Mouse (Mus musculus) heart, embryonic 14.5 days (tissue): ENCODE measurements around the gene Iqcj. TPM values are rescaled to one million over a fixed set of nuclear protein-coding genes. Genes with fewer than 3 reads are reported as not detected.

Experiments
- ATAC-seq: fragments of 200-750 bp; cut with Nextera tagmentation; 2 replicates; pipeline ENCODE4 v1.8.0; 2017; ENCODE audit warnings: low read depth, moderate TSS enrichment; ENCODE audit not compliant: insufficient number of reproducible peaks, insufficient read depth, low FRiP score
- H3K27ac ChIP-seq, 2 experiments: fragments of 200-500 bp in 1 of 2; fragments of 300-500 bp in 1 of 2; sonication (generic) in 1 of 2; replicated peaks in 1 of 2; 2 replicates each; pipeline ENCODE4 v1.5.1; 2012 to 2014; ENCODE audit warnings: low read depth in 2 of 2, low read length in 2 of 2, control low read depth in 1 of 2, mild to moderate bottlenecking in 1 of 2, mixed read lengths in 1 of 2; ENCODE audit not compliant: control insufficient read depth in 1 of 2, insufficient read depth in 1 of 2
- H3K27me3 ChIP-seq: fragments of 300-500 bp; sonication (generic); 2 replicates; pipeline ENCODE4 v1.6.1; 2014; ENCODE audit warnings: mild to moderate bottlenecking, low read length, control low read depth; ENCODE audit not compliant: control insufficient read depth, insufficient read depth
- H3K36me3 ChIP-seq: fragments of 300-500 bp; sonication (generic); 2 replicates; pipeline ENCODE4 v1.6.1; 2014; ENCODE audit warnings: mild to moderate bottlenecking, control low read depth, low read length, mixed read lengths; ENCODE audit not compliant: control insufficient read depth, insufficient read depth
- H3K4me1 ChIP-seq, 2 experiments: fragments of 200-500 bp in 1 of 2; fragments of 300-500 bp in 1 of 2; sonication (generic) in 1 of 2; 2 replicates each; pipeline ENCODE4 v1.6.1; 2012 to 2014; ENCODE audit warnings: low read length in 2 of 2, control low read depth in 1 of 2, mixed read lengths in 1 of 2; ENCODE audit not compliant: control insufficient read depth in 2 of 2, insufficient read depth in 2 of 2
- H3K4me2 ChIP-seq: fragments of 300-500 bp; sonication (generic); 2 replicates; pipeline ENCODE4 v1.6.1; 2014; ENCODE audit warnings: mild to moderate bottlenecking, low read length
- H3K4me3 ChIP-seq, 2 experiments: fragments of 200-500 bp in 1 of 2; fragments of 300-500 bp in 1 of 2; sonication (generic) in 1 of 2; 2 replicates each; pipeline ENCODE4 v1.5.1; 2012 to 2014; ENCODE audit warnings: low read length in 2 of 2, mild to moderate bottlenecking in 2 of 2, control low read depth in 1 of 2, low read depth in 1 of 2, moderate library complexity in 1 of 2; ENCODE audit not compliant: control insufficient read depth in 1 of 2, insufficient read depth in 1 of 2
- H3K9ac ChIP-seq: fragments of 300-500 bp; sonication (generic); 2 replicates; pipeline ENCODE4 v1.6.1; 2014; ENCODE audit warnings: mild to moderate bottlenecking, low read length
- H3K9me3 ChIP-seq: fragments of 300-500 bp; sonication (generic); 2 replicates; pipeline ENCODE4 v1.6.1; 2016; ENCODE audit warnings: low read length, control low read depth; ENCODE audit not compliant: control insufficient read depth
- WGBS: fragments of 180-500 bp; shearing (Covaris S2); extraction: QIAGEN DNeasy Blood & Tissue Kit; methylation state at CpG from one replicate; pipeline ENCODE4 v1.1.7; 2014; 5-methylcytosine and 5-hydroxymethylcytosine counted together
- polyA plus RNA-seq: library from polyadenylated mRNA; unstranded; fragments of >200 nt; fragmentation: Nextera tagmentation; extraction: Ambion mirVana; gene quantifications from 2 replicates; pipeline ENCODE4 v1.2.1, GENCODE M21; 2014

The Iqcj gene
- not detected in 2 replicates for polyA plus RNA-seq

DNA sequence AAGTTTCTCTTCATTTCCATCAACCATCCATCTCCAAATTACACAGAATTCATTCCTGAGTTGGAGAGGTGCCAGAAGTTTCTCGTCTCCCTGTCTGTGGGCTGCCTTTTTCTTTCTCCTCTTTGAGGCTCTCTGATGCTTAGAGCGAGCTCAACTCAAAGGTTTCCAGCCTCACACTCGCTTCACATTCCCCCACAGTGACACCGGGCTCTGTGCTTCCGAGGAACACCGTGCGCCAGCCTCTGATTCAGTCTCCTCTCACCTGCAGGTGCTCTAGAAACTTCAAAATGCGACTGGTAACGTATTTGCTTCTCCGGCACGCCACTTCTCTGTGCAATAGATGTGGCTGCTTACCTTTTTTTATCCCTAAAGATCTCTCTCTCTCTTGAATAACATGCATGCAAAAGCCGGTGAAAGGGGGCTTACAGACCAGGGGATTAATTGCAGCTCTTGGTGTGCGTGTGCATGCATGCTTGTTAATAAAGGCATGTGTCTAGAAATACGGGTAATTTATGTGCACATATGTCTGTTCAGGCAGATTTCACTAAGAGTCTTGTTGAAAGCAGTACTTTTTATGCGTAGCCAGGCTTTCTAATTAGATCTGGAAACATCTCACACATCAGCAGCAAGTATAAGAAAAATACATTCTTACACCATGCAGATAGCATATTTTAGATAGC lies at the start of gene Iqcj, which contains the start of gene Iqschfp:
Gene Iqcj, plus strand, starts transcription at position 195 of the 680 bp plus-strand sequence.
Gene Iqschfp, plus strand, starts transcription at position 207 of the 680 bp plus-strand sequence.
- Histone ChIP-seq H3K36me3 (no peaks in the 10 kb centered on the region), H3K4me1 (no peaks in the 10 kb centered on the region), H3K27ac (no peak within 1 kb of the TSS), H3K27me3 (no peaks in the 10 kb centered on the region), H3K9me3 (no peaks in the 10 kb centered on the region), H3K9ac (no peak within 1 kb of the TSS), H3K4me3 (no peak within 1 kb of the TSS), H3K4me2 (no peak within 1 kb of the TSS)
- ATAC-seq: no peak
- WGBS: 70% methylated on average over 15 of the region's 15 CpGs

DNA sequence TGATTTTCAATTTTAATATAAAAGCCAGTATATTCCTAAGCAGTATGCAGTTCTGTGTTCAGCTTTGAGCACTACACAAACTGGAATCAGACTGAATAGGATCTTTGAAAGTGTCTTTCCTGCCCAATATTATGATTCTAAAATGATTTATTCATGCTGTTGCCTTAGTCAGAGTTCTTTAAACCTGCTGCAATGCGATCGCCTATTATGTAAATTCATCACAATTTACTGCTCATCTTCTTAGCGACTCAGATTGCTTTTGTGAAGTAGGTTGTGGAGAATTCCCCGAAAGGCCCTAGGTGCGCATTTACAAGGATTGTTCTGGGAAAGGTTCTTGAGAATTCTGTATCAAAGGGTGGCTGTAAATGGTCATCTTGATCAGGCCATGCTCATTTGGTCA lies 39.6 kb upstream of the Iqcj start:
- Histone ChIP-seq H3K4me2 (no peak overlapping the region), H3K27me3 (no peaks in the 10 kb centered on the region), H3K4me3 (no peak overlapping the region), H3K27ac (no peak overlapping the region), H3K4me1 (no peaks in the 10 kb centered on the region), H3K36me3 (no peaks in the 10 kb centered on the region), H3K9me3 (no peaks in the 10 kb centered on the region), H3K9ac (no peak overlapping the region)
- 81% methylated on average over 5 of the region's 5 CpGs for WGBS
- ATAC-seq: no peak

DNA sequence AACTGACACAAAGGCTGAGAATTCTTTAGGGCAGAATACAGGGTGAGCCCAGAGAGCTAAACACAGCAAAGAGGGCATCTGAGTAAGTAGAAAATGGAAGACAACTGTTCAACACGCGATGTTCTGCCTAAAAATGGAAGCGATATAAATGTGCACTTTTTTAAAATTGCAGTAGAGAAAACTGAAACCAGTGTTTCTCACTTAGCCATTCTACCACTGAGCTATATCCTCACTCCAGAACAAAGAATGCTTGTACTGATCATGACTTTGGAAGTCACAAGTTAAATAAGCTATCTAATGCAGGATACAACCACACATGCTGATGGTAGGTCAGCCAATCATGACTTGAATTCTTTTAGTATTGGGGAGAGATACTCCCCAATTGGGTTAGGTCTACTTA lies 30.5 kb upstream of the Iqcj start:
- Histone ChIP-seq H3K9ac (no peak overlapping the region), H3K27ac (no peak overlapping the region), H3K36me3 (no peaks in the 10 kb centered on the region), H3K9me3 (no peaks in the 10 kb centered on the region), H3K4me3 (no peak overlapping the region), H3K27me3 (no peaks in the 10 kb centered on the region), H3K4me2 (no peak overlapping the region), H3K4me1 (no peaks in the 10 kb centered on the region)
- 77% methylated on average over 3 of the region's 3 CpGs for WGBS
- ATAC-seq: no peak

DNA sequence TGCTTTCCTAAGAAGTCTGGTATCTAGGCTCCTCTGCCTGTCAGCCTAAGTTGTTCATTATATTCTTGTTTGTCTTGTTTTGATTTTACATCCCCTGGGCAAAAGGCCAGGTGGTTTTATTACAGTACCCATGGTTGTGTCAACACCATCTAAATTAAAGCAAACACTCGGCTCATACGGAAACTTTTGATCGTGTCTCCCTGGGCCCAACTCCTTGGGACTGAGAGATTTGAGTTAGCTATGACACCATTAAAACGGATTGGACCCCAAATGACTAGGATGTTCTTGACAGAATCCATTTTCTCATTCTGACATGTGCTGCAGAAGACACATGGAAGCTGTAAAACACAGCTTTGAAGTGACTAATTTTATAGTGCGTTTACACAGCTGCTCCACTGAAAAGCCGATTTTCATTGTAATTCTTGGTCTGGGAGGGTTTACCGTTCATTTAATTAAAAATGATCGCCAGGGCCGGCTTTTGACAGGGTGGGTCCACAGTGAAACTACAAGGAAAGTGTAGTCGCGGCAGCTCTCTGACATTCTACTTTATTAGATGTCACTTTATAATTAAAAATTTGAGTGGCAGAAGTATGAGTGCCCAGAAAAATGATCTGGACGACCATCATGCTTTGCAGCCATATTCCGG lies 24.5 kb upstream of the Iqcj start:
- H3K27ac ChIP-seq: no peak overlapping the region
- 76% methylated on average over 13 of the region's 13 CpGs for WGBS

DNA sequence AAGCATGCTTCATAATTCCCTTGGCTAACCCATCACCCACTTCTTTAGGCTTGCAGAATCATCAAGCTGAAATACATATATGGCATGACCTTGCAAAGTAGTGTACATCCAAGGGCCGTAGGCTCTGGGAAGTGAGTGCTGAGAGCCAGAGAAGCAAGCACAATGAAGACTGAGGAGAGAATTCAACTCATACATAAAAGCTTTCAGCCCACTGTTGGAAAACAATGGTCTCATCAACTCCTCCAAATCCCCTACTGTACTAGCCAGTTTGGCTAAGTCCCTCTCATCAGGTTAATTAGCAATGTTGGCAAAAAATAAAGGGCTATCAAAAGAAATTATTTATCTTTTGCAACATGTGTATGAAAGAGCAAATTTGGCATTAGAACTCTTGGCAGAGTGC lies 22.6 kb upstream of the Iqcj start:
- WGBS: 65% methylated on average over 1 of the region's 1 CpGs
- H3K4me3 ChIP-seq: no peak overlapping the region
- ATAC-seq: no peak

More for the DNA sequence above, 24.5 kb upstream of the Iqcj start:
- H3K27me3 ChIP-seq: no peaks in the 10 kb centered on the region
- no peaks in the 10 kb centered on the region for H3K9me3 ChIP-seq
- H3K4me3 ChIP-seq: no peak overlapping the region
- H3K36me3 ChIP-seq: no peaks in the 10 kb centered on the region
- no peak for ATAC-seq
- H3K9ac ChIP-seq: no peak overlapping the region
- no peaks in the 10 kb centered on the region for H3K4me1 ChIP-seq
- no peak overlapping the region for H3K4me2 ChIP-seq

DNA sequence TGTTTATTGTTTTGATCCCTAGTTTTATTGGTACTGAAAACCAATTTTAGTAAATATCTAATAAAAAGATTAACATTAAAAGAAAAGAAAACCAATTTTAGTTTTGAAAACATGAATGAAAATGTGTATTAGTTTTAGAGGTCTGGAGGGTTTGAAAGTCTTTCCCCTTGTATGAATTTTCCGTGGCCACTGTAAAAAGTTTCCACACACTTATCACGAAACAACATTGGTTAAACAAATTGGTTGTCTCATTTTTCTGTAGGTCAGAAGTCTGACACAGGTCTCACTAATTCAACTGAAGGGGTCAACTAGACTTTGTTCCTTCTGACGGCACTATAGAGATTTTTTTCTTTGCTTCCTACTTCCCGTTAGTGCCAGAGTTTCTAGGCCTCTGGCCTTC lies 14.8 kb upstream of the Iqcj start:
- H3K4me2 ChIP-seq: no peak overlapping the region
- H3K4me3 ChIP-seq: no peak overlapping the region
- H3K9ac ChIP-seq: no peak overlapping the region
- 63% methylated on average over 4 of the region's 4 CpGs for WGBS
- ATAC-seq: no peak
- no peaks in the 10 kb centered on the region for H3K4me1 ChIP-seq
- no peaks in the 10 kb centered on the region for H3K27me3 ChIP-seq
- no peaks in the 10 kb centered on the region for H3K9me3 ChIP-seq
- H3K27ac ChIP-seq: no peak overlapping the region
- H3K36me3 ChIP-seq: no peaks in the 10 kb centered on the region

More for the DNA sequence above, 22.6 kb upstream of the Iqcj start:
- Histone ChIP-seq H3K4me1 (no peaks in the 10 kb centered on the region), H3K27me3 (no peaks in the 10 kb centered on the region), H3K9me3 (no peaks in the 10 kb centered on the region), H3K9ac (no peak overlapping the region), H3K27ac (no peak overlapping the region), H3K4me2 (no peak overlapping the region), H3K36me3 (no peaks in the 10 kb centered on the region)

DNA sequence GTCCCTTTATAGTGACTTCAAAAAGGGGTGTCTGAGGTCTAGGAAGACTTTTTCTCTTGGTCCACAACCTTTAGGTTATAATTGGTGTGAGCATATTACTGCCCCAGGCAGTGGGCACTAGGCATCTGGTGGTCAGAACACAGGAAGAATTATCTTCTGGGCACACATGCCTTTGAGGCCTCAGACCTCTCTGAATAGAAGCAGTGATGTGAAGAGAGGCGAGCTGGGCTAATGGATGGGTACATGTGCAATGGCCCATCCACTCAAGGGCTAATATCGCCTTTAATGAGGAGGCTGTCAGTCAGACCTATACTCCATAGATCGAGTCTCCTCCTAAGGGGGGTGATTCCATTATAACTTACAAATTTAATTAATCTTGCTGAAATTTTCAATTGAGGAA lies 7.7 kb upstream of the Iqcj start:
- Histone ChIP-seq H3K27me3 (no peaks in the 10 kb centered on the region), H3K36me3 (no peaks in the 10 kb centered on the region), H3K4me2 (no peak overlapping the region), H3K4me1 (no peaks in the 10 kb centered on the region), H3K4me3 (no peak overlapping the region), H3K9me3 (no peaks in the 10 kb centered on the region), H3K27ac (no peak overlapping the region), H3K9ac (no peak overlapping the region)
- 65% methylated on average over 3 of the region's 3 CpGs for WGBS
- no peak for ATAC-seq
